Mouse (Mus musculus) limb, embryonic 13.5 days (tissue): Measurements from ENCODE around the gene Asl. TPM values are rescaled to one million over a fixed set of nuclear protein-coding genes. Genes with fewer than 3 reads are reported as not detected.
"Not testable (repeated sequence)": the region's sequence is repeated elsewhere in the genome, so short reads cannot be mapped to it uniquely, and the experiment has no call there.

Source experiments
- ATAC-seq: fragments of 200-750 bp; cut with Nextera tagmentation; 2 replicates; pipeline ENCODE4 v1.8.0; 2017; ENCODE audit warnings: low read depth, moderate number of reproducible peaks, moderate TSS enrichment; ENCODE audit not compliant: low FRiP score
- H3K27ac ChIP-seq: fragments of 300-500 bp; sonication (generic); 2 replicates; pipeline ENCODE4 v1.5.1; 2015; ENCODE audit warnings: inconsistent platforms, mild to moderate bottlenecking, moderate library complexity
- H3K27me3 ChIP-seq: fragments of 300-500 bp; sonication (generic); 2 replicates; pipeline ENCODE4 v1.6.1; 2015; ENCODE audit warnings: mild to moderate bottlenecking, inconsistent platforms
- H3K36me3 ChIP-seq: fragments of 300-500 bp; sonication (generic); 2 replicates; pipeline ENCODE4 v1.6.1; 2015; ENCODE audit warnings: inconsistent platforms, mild to moderate bottlenecking, moderate library complexity
- H3K4me1 ChIP-seq: fragments of 300-500 bp; sonication (generic); 2 replicates; pipeline ENCODE4 v1.6.1; 2015; ENCODE audit warnings: inconsistent platforms
- H3K4me2 ChIP-seq: fragments of 300-500 bp; sonication (generic); replicated peaks from 2 replicates; pipeline ENCODE4 v1.6.1; 2015; ENCODE audit warnings: inconsistent platforms, mild to moderate bottlenecking, moderate library complexity
- H3K4me3 ChIP-seq: fragments of 300-500 bp; sonication (generic); 2 replicates; pipeline ENCODE4 v1.5.1; 2015; ENCODE audit warnings: moderate library complexity, mild to moderate bottlenecking, inconsistent platforms
- H3K9ac ChIP-seq: fragments of 300-500 bp; sonication (generic); 2 replicates; pipeline ENCODE4 v1.6.1; 2015; ENCODE audit warnings: mild to moderate bottlenecking, inconsistent platforms
- H3K9me3 ChIP-seq: fragments of 300-500 bp; sonication (generic); 2 replicates; pipeline ENCODE4 v1.6.1; 2016; ENCODE audit warnings: inconsistent platforms
- WGBS: fragments of 180-500 bp; shearing (Covaris S2); methylation state at CpG from one replicate; pipeline ENCODE4 v1.1.7; 2015; 5-methylcytosine and 5-hydroxymethylcytosine counted together
- polyA plus RNA-seq: library from polyadenylated mRNA; unstranded; fragments of >200 nt; fragmentation: Nextera tagmentation; extraction: Ambion mirVana; gene quantifications from 2 replicates; pipeline ENCODE4 v1.2.1, GENCODE M21; 2015

The Asl gene
- polyA plus RNA-seq, 1 experiment from 2014 or later, result 32.1 TPM

GRCm38 (mm10) chr5:130043741-130044140 is 14.7 kb upstream of the Asl start:
- Histone ChIP-seq H3K4me1 (no peaks in the 10 kb centered on the region), H3K27ac (no peak overlapping the region), H3K36me3 (peaks cover 81% of the 10 kb centered on the region), H3K9me3 (no peaks in the 10 kb centered on the region), H3K4me2 (no peak overlapping the region), H3K4me3 (no peak overlapping the region), H3K27me3 (no peaks in the 10 kb centered on the region), H3K9ac (no peak overlapping the region)
- ATAC-seq, result no peak
- WGBS, result 83% methylated on average over 3 of the region's 3 CpGs

DNA sequence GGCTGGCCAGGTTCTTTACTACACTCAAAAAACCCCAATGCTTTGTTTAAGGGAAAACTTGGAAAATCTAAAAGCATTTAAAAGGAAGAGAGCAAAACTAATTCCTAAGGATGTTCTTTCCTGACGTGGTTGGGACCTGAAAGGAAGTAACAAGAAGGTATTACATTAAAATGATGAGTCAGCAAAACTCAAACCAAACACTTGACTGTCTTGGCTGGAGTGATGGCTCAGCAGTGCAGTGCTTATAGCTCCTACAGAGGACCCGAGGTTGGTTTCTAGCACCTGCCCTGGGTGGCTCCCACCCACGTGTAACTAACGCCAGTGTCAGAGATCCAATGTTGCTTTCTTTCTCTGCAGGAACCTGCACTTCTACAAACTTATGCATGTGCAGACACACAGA is 12.2 kb upstream of the Asl start:
- H3K27me3 ChIP-seq, result no peaks in the 10 kb centered on the region
- H3K36me3 ChIP-seq, result peaks cover 77% of the 10 kb centered on the region
- H3K4me3 ChIP-seq, result no peak overlapping the region
- H3K9ac ChIP-seq, result no peak overlapping the region
- H3K4me2 ChIP-seq, result no peak overlapping the region
- no peak overlapping the region for H3K27ac ChIP-seq
- no peak for ATAC-seq
- 84% methylated on average over 4 of the region's 4 CpGs for WGBS
- no peaks in the 10 kb centered on the region for H3K9me3 ChIP-seq
- H3K4me1 ChIP-seq, result no peaks in the 10 kb centered on the region

DNA sequence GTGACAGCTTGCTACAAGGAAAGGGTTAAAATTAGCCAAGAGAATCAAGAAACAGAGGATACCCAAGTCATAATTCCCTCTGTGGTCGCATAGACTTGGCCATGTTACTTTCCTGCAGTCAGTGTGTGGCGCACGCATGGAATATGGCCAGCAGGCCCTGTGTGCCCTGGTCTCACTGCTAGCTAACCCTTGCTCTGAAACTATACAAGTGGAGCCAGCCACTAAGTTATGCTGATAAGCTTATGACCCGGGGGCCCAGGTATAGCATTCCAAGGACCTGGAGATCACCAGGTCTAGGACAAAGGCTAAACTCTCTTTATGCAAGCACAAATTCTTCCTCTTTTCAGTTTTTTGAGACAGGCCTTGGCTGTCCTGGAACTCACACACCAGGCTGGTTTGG is 11.8 kb upstream of the Asl start:
- no peaks in the 10 kb centered on the region for H3K4me1 ChIP-seq
- no peaks in the 10 kb centered on the region for H3K9me3 ChIP-seq
- H3K4me2 ChIP-seq, result no peak overlapping the region
- H3K27me3 ChIP-seq, result no peaks in the 10 kb centered on the region
- WGBS, result 87% methylated on average over 4 of the region's 4 CpGs
- H3K4me3 ChIP-seq, result no peak overlapping the region
- H3K27ac ChIP-seq, result no peak overlapping the region
- H3K36me3 ChIP-seq, result peaks cover 77% of the 10 kb centered on the region
- no peak for ATAC-seq
- H3K9ac ChIP-seq, result no peak overlapping the region

GRCm38 (mm10) chr5:130037752-130038455 is 8.9 kb upstream of the Asl start:
- Histone ChIP-seq H3K27me3 (no peaks in the 10 kb centered on the region), H3K4me2 (no peak overlapping the region), H3K36me3 (peaks cover 68% of the 10 kb centered on the region), H3K4me3 (no peak overlapping the region), H3K4me1 (no peaks in the 10 kb centered on the region), H3K9ac (no peak overlapping the region), H3K27ac (no peak overlapping the region), H3K9me3 (no peaks in the 10 kb centered on the region)
- no peak for ATAC-seq
- WGBS, result 66% methylated on average over 19 of the region's 19 CpGs

DNA sequence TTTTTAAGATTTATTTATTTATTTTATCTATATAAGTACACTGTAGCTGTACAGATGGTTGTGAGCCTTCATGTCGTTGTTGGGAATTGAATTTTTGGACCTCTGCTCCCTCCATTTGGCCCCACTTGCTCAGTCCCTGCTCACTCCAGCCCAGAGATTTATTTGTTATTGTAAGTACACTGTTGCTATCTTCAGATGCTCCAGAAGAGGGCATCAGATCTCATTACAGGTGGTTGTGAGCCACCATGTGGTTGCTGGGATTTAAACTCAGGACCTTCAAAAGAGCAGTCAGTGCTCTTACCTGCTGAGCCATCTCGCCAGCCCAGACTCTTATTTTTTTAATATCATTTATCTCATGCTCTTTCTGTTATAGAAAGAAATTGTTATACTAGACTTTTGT is 7.3 kb upstream of the Asl start:
- H3K27ac ChIP-seq, H3K9ac ChIP-seq, ATAC-seq, H3K4me3 ChIP-seq, H3K9me3 ChIP-seq, H3K27me3 ChIP-seq, H3K4me2 ChIP-seq, H3K4me1 ChIP-seq: not testable (repeated sequence)
- 70% methylated on average over 2 of the region's 2 CpGs for WGBS
- peaks cover 54% of the 10 kb centered on the region for H3K36me3 ChIP-seq

DNA sequence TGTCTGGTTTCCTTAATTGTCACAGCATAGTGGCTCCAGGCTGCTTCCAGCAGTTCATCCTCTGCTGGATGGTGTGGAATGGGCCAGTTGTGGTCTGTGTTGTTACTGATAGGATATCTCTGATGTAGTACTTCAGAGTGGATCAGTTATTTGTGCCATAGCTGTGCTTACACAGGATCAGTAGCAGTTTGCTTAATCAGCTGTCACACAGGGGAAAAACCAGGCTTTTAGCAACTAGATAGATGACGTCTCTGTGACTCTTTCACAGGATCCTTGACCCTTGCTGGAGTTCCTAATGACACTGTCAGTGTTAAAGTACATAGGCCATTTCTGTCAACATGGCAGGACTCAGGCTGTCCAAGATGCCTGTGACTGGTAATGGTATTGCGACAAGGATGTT is 4.8 kb upstream of the Asl start:
- H3K36me3 ChIP-seq, result peaks cover 34% of the 10 kb centered on the region
- 80% methylated on average over 2 of the region's 2 CpGs for WGBS
- H3K4me3 ChIP-seq, result no peak overlapping the region
- no peak for ATAC-seq
- H3K27me3 ChIP-seq, result no peaks in the 10 kb centered on the region
- H3K4me1 ChIP-seq, result peaks cover 6% of the 10 kb centered on the region
- H3K4me2 ChIP-seq, result no peak overlapping the region
- H3K9ac ChIP-seq, result no peak overlapping the region
- H3K27ac ChIP-seq, result no peak overlapping the region
- no peaks in the 10 kb centered on the region for H3K9me3 ChIP-seq

DNA sequence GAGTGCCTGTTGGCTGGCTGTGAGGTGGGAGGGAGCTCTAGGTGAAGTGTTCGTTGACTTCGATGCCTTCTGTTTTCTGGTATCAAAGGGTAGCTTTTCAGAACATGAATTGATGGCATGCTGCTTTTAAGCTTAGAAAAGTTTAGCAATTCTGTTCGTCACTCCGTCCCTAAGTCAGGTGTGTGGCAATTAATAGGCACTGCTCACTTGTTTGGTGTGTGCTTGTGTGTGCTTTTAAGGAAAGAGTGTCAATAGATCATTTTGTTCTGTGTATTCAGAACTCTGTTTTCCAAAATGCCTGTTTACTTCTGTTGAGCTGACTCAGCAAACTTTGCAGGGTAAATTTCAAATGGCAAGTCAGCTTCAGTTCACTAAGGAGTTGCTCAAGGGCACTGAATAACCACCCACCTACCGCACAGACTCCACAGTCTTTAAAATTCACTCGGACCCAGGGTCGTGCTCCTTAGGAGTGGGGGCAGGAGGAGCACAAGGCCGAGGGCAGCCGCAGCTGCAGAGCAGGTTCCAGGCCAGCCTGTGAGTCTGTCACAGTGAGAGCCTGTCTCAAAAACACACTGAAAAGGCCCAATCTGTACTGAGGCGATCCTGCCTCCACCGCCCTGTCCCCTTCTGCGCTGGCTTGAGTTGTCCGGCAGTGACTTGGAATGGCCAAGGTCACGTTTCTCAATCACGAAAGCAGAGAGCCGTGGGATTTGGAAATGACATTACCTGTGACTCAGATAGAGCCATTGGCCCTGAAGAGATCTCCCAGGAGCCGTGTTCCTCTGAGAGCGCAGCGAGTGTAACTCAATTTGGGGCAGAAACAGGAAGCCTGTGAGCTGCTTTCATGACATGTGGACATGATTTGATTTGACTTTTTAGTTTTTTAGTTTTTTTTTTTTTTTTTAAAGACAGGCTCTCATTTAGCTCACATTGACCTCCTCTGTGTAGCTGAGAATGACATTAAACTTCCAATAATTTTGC is 2.7 kb upstream of the Asl start:
- WGBS, result 91% methylated on average over 19 of the region's 19 CpGs
- Histone ChIP-seq H3K4me2 (no peak overlapping the region), H3K9me3 (no peaks in the 10 kb centered on the region), H3K36me3 (peaks cover 19% of the 10 kb centered on the region), H3K9ac (no peak overlapping the region), H3K4me1 (peaks cover 6% of the 10 kb centered on the region), H3K4me3 (no peak overlapping the region), H3K27ac (no peak overlapping the region), H3K27me3 (no peaks in the 10 kb centered on the region)
- no peak for ATAC-seq

- Histone ChIP-seq H3K9me3 (no peaks in the 10 kb centered on the region), H3K4me1 (peaks cover 11% of the 10 kb centered on the region), H3K9ac (no peak overlapping the region), H3K27ac (no peak overlapping the region), H3K27me3 (no peaks in the 10 kb centered on the region), H3K36me3 (no peaks in the 10 kb centered on the region), H3K4me2 (no peak overlapping the region), H3K4me3 (no peak overlapping the region)
- 86% methylated on average over 7 of the region's 7 CpGs for WGBS
- ATAC-seq, result no peak
These were observed 1.4 kb downstream of the Asl start for GRCm38 (mm10) chr5:130027696-130028095.

DNA sequence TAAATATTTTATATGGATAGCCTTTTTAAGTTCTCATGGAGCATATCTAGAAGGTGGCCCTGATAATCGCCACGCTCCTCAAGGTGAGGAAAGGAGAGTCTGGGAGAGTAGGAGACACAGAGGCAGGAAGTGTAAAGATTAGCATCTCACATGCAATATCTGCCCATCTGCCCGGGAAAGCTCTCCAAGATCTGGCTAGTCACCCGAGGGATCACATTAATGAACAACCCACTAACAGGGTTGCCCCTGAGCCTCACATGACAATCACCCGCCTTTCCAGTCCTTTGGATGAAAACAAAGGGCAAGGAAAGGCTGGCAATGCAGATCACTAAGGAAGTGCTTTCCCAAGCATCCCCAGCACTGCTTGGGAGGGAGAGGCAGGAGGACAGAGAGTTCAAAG is 1.9 kb downstream of the Asl start:
- Histone ChIP-seq H3K4me1 (peaks cover 11% of the 10 kb centered on the region), H3K9ac (no peak overlapping the region), H3K36me3 (no peaks in the 10 kb centered on the region), H3K27ac (no peak overlapping the region), H3K4me2 (no peak overlapping the region), H3K27me3 (no peaks in the 10 kb centered on the region), H3K9me3 (no peaks in the 10 kb centered on the region), H3K4me3 (no peak overlapping the region)
- ATAC-seq, result no peak
- 77% methylated on average over 5 of the region's 5 CpGs for WGBS

DNA sequence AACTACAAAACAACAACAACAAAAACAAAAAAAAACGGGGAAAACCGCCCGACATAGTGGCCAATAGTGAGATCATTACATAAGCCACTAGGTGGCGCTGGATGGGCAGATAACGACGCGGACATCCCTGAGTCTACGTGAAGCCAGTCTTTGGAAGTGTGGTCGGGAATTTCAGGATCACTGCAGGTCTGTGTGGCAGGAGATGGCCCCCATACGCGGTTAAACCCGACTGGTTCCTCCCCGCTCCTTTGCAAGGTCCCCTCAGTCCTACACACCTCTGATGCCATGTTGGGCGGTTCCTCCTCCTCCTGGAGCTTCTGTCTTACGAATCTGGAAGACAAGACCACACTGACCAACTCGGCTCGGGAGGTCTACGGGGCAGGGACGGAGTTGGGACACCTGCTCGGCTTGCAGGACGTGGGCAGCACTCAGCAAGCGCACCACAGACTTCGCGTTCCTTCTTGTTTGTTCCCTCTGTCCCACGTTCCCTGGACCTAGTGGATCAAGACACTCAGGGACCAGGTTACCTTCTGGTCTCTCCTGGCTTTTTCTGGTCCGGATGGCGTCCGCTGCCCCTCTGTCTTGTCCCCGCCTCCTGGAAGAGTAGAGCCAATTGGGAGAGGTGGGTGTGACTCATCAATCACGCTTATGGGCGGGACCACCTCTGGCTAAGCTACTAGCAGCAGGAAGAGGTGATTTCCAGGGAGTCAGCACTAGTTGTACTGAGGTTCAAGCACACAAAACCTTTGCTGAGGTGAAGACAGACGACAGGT is 5.1 kb downstream of the Asl start:
- Histone ChIP-seq H3K4me2 (peak overlapping the region; percentile 83), H3K27ac (peak overlapping the region; percentile 58; the same call in 1 of the 2 replicates), H3K9ac (peak overlapping the region; percentile 71), H3K4me1 (peaks cover 15% of the 10 kb centered on the region), H3K9me3 (no peaks in the 10 kb centered on the region), H3K27me3 (no peaks in the 10 kb centered on the region), H3K36me3 (no peaks in the 10 kb centered on the region), H3K4me3 (peak overlapping the region; percentile 64)
- ATAC-seq, result peak; percentile 90
- WGBS, result under 1% methylated on average over 32 of the region's 32 CpGs

GRCm38 (mm10) chr5:130023067-130023766 is 5.8 kb downstream of the Asl start:
- no peaks in the 10 kb centered on the region for H3K27me3 ChIP-seq
- peak overlapping the region; percentile 83 for H3K4me2 ChIP-seq
- ATAC-seq, result no peak
- no peak overlapping the region for H3K9ac ChIP-seq
- peak overlapping the region; percentile 64 for H3K4me3 ChIP-seq
- H3K9me3 ChIP-seq, result no peaks in the 10 kb centered on the region
- peaks cover 3% of the 10 kb centered on the region for H3K36me3 ChIP-seq
- H3K27ac ChIP-seq, result no peak overlapping the region
- H3K4me1 ChIP-seq, result peaks cover 15% of the 10 kb centered on the region
- 47% methylated on average over 12 of the region's 12 CpGs for WGBS
